Mouse (Mus musculus) neural tube, postnatal 0 days (tissue): ENCODE measurements around the gene Camk2g. TPM values are rescaled to one million over a fixed set of nuclear protein-coding genes. Genes with fewer than 3 reads are reported as not detected.

Experiments
- microRNA-seq: library from miRNA; unstranded; fragments of <30 nt; microRNA quantifications from one replicate; pipeline ENCODE4, GENCODE M21; 2016
- polyA plus RNA-seq: library from polyadenylated mRNA; unstranded; fragments of >200 nt; fragmentation: Nextera tagmentation; extraction: Ambion mirVana; gene quantifications from 2 replicates; pipeline ENCODE4 v1.2.1, GENCODE M21; 2015

The Camk2g gene
- polyA plus RNA-seq = 377 and 399 TPM in 2 replicates

DNA sequence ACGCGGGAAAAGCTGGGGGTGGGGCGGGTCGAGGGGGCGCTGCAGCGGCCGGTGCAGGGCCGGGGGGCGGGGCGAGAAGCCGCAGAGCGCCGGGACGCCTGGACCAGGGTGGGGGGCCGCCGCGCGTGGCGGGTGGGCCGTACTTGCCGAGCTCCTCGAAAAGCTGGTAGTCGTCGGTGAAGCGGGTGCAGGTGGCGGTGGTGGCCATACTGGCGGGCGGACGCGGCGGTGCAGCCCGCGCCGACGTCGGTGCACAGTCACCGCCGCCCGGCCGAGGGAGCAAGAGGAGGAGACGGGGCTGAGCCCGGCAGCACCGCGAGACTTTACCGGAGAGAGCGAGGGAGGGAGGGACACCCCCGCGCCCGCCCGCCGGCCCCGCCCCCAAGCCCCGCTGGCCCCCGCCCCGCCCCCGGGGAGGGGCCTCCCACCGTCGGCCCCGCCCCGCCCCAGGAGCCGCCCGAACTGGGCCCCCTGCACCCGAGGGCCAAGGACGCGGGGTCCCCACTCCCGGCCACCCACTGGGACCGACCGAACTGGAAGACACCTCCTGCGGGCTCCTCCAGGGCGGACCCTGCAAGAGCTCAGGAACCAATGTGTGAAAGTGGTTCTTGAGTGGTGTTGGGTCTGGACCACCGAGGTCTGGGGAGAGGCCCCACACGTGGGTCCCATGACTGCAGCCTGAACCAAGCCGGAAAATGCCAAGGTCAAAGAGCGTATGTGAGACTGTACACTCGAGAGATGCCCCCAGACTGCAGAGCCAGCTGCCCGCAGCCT lies at the start of gene Camk2g:
Camk2g (minus strand) TSS at position 331 of the 774 bp plus-strand sequence.

DNA sequence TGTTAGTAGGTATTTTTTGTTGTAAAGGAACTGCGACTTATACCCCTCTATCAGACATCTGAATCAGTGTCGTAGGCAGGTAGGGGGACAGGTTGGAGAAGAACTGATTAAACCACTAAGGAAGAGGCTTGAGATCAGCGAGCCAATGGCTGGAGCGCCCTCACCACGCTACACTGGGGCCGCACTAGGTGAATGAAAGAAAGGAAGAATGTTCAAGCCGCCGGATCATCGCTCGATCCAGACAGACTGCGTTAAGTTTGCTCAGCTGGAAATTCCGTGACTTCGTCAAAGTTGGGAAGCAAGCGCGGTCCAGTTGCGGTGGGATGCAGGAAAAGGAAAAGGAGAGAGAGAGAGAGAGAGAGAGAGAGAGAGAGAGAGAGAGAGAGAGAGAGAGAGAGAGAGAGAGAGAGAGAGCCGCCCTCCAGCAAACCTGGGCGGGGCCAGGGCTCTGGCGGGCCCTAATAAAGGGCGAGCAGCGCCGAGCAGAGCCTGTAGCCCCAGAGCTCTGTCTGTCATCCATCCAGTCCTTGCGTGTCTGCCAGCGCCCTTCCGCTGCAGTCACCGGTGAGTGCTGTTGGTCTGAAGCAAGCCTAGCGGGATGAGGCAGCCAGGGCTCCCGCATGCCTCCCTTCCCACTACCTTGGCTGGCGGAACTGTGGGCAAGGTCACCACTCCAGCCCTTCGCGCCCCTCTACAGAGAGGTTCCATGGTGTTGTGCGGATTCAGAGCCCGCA lies 42.5 kb upstream of the Camk2g start, which contains the start of gene Plau:
Plau (plus strand) TSS at position 490 of the 734 bp plus-strand sequence.

DNA sequence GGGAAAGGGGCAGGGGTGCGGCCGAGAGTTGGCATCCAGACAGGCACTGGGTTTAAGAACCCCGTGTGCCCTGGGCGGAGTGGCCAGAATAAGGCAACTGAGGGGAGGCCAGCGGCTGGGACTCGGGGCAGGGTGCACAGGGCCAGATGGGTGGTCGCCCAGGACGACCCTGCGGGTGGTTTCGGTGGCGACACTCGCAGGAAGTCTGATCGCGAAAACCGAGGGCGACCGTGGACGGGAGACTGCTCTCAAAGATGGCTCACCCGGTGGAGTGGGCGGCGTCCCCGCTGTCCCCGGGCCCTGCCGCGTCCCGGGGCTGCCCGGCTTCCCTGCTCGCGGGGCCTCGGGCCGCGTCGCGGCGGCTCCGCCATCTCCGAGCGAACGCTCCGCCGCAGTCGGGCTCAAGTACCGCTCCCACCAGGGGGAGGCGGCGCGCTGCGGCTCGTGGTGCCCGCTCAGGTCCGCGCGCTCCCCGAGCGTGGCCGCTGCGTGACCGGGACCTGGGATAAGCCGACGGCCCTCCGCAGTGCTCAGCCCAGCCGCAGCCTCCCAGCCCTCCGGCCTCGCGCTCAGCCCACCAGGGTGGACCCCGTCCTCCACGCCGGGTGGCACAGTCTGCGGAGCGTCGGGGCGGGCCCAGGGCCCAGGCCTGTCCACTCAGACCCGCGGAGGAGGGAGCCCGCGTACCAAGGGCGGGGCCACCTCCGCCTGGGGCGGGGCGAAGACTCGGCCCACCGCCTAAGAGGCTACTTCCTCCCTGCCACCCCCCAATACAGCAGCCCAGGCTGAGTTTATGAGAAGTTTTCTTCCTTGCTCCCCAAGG lies 59.7 kb downstream of the Camk2g start, which contains the start of gene Ndst2:
Ndst2 (minus strand) TSS at position 611 of the 823 bp plus-strand sequence.

DNA sequence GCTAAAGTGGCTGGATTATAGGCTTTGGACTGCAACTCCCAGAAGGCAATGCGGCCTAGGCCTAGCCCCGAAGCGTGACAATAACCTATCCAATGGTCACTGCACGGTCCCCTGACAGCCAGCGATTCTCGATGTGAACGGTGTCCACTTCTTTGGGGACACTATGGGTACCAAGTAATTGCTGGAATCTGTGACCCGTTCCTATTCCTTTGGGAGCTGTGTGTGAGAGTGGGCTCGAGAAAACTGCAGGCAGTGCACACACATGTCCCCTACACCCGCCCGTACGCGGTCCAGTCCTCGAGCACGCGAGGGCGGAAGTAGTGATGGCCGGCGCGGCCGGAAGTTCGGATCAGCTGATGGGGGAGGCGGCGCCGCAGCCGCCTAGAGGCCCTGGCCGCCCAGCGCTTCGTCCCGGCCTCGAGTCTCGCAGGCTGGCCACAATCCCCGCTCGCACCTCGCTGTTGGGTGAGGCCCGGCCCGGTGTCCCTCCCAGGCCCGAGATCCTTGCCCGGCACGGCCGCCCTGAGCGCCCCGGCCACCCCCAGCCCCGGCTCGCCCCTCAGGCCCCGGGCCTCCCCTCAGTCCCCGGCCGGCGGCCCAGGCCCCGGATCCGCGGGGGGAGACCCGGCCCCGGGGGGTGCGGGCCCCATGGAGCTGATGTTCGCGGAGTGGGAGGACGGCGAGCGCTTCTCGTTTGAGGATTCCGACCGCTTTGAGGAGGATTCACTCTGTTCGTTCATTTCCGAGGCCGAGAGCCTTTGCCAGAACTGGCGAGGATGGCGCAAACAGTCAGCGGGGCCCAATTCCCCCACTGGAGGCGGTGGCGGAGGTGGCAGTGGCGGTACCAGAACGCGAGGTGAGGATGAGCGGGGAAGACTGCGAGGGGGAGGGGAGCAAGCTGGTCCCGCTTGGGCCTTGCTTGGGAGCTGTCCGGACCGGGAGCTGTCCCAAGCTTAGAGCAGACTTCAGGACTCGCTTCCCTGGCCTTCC lies 86.4 kb downstream of the Camk2g start, which contains the start of gene Zswim8:
Zswim8 (plus strand) TSS at position 352 of the 990 bp plus-strand sequence.

DNA sequence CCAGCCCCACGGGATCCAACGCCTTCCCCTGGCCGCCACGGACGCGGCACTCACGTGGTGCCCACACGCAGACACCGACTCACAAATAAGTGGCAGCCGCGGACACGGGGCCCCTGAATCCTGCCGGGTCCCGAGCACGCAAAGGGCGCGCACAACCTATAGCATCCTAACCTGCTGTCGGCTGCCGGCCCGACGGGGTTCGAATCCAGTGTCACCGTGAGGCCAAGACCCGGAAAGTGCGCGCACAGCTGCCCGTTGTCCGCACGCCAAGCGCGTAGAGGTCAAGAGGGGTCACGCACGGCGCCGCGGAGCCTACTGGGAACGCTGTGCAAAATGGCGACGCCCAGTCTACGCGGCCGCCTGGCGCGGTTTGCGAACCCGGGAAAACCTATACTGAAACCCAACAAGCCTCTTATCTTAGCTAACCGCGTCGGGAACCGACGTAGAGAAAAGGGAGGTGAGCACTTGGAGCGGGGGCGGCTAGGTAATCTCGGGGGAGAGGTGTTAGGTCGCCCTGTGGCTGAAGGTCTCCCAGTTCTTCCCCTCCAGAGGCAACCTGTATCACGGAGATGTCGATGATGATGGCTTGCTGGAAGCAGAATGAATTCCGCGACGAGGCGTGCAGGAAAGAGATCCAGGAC lies 91.0 kb downstream of the Camk2g start, which contains the start of gene Chchd1:
Chchd1 (plus strand) TSS at position 266 of the 641 bp plus-strand sequence.

DNA sequence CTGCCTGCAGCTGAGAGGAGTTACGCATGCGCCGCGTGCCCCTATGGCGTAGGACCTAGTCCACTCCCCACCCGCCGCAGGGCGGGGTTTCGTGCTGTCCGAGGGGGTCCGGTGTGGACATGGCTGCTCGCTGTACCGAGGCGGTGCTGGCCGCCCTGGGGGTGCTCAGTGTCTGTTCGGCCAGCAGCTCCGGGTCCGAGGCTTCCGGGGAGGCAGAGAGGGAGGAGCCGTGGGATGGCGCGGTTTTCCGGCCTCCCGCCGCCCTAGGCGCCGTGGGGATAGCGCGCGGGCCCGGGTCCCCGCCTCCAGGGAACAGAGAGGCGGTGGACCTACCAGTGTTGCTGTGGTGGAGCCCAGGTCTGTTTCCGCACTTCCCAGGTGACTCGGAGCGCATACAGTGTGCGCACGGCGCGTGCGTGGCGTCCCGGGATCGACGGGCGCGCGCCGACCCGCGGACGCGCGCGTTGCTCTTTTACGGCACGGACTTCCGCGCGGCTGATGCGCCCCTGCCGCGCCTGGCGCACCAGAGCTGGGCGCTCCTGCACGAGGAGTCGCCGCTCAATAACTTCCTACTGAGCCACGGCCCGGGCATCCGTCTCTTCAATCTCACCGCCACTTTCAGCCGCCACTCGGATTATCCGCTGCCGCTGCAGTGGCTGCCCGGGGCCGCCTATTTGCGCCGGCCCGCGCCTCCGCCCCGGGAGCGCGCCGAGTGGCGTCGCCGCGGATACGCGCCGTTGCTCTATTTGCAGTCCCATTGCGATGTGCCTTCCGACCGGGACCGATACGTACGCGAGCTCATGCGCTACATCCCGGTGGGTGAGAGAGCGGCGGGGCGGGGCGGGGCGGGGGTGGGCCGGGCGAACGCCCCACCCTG lies 98.8 kb downstream of the Camk2g start, which contains the start of gene Fut11:
Fut11 (plus strand) TSS at position 85 of the 877 bp plus-strand sequence.

Small RNA genes within 50 kb of the gene (microRNA-seq; reads per million reads assigned to microRNA genes)
- gene Mir6946 = 0.87 reads per million

Other genes starting within 250 kb of the Camk2g start
- 100 and 111 TPM in 2 replicates for gene Ppp3cb, start 247.5 kb downstream of the Camk2g start, polyA plus RNA-seq
- 5.8 and 6.8 TPM in 2 replicates for gene Usp54, start 153.0 kb downstream of the Camk2g start, polyA plus RNA-seq
- gene Myoz1, start 137.5 kb downstream of the Camk2g start, polyA plus RNA-seq = 0.52 and 0.70 TPM in 2 replicates
- 0.22 and 0.23 TPM in 2 replicates for gene Synpo2l, start 125.7 kb downstream of the Camk2g start, polyA plus RNA-seq
- gene Sec24c, start 119.8 kb downstream of the Camk2g start, polyA plus RNA-seq = 47.3 and 53.6 TPM in 2 replicates
- 28.0 and 28.5 TPM in 2 replicates for gene Fut11, start 99.1 kb downstream of the Camk2g start, polyA plus RNA-seq
- 166 and 195 TPM in 2 replicates for gene Chchd1, start 91.1 kb downstream of the Camk2g start, polyA plus RNA-seq
- gene Zswim8, start 86.5 kb downstream of the Camk2g start, polyA plus RNA-seq = 29.7 and 39.4 TPM in 2 replicates
- 12.8 and 14.9 TPM in 2 replicates for gene Ndst2, start 59.5 kb downstream of the Camk2g start, polyA plus RNA-seq
- 0.56 and 0.62 TPM in 2 replicates for gene Plau, start 42.6 kb upstream of the Camk2g start, polyA plus RNA-seq
- gene Vcl, start 135.3 kb upstream of the Camk2g start, polyA plus RNA-seq = 15.8 and 16.6 TPM in 2 replicates